Mouse (Mus musculus) ES-E14 (cell line): ENCODE results near the gene Gm11627. TPM values are rescaled to one million over a fixed set of nuclear protein-coding genes. Genes with fewer than 3 reads are reported as not detected.

Experiments used
- DNase-seq: peaks from one replicate; pipeline ENCODE4 v3.0.0-alpha.2; 2013; ENCODE audit warnings: low read depth, low spot score
- H3K27ac ChIP-seq: 2 replicates; pipeline ENCODE4 v1.5.1; 2012; ENCODE audit warnings: low read depth, mild to moderate bottlenecking, low read length, moderate library complexity, mixed read lengths; ENCODE audit not compliant: poor library complexity, insufficient read depth, severe bottlenecking
- H3K36me3 ChIP-seq: 2 replicates; pipeline ENCODE4 v1.6.1; 2012; ENCODE audit warnings: mild to moderate bottlenecking, low read length, moderate library complexity, mixed read lengths; ENCODE audit not compliant: control insufficient read depth, poor library complexity, insufficient read depth, severe bottlenecking
- H3K4me1 ChIP-seq, 2 experiments: fragments of 150-350 bp in 1 of 2; sonication (generic) in 1 of 2; 2 replicates each; pipeline ENCODE4 v1.6.1; 2012; ENCODE audit warnings: low read length in 2 of 2, mild to moderate bottlenecking in 1 of 2, mixed read lengths in 1 of 2; ENCODE audit not compliant: control insufficient read depth in 2 of 2, insufficient read depth in 2 of 2, poor library complexity in 1 of 2
- H3K4me3 ChIP-seq, 2 experiments: fragments of 150-350 bp in 1 of 2; sonication (generic) in 1 of 2; 2 replicates each; pipeline ENCODE4 v1.5.1; 2012; ENCODE audit warnings: low read length in 2 of 2, low read depth in 1 of 2, mild to moderate bottlenecking in 1 of 2, mixed read lengths in 1 of 2; ENCODE audit not compliant: insufficient read depth in 1 of 2, poor library complexity in 1 of 2, severe bottlenecking in 1 of 2
- H3K9ac ChIP-seq: 2 replicates; pipeline ENCODE4 v1.6.1; 2012; ENCODE audit warnings: low read depth, mild to moderate bottlenecking, low read length, mixed read lengths; ENCODE audit not compliant: poor library complexity, insufficient read depth, severe bottlenecking
- H3K9me3 ChIP-seq: fragments of 150-350 bp; sonication (generic); 2 replicates; pipeline ENCODE4 v1.6.1; 2012; ENCODE audit warnings: low read depth, mild to moderate bottlenecking, low read length; ENCODE audit not compliant: control insufficient read depth, insufficient read depth
- CHD2 ChIP-seq: IDR thresholded peaks from 2 replicates; pipeline ENCODE4 v1.6.1; 2014; ENCODE audit warnings: mild to moderate bottlenecking, low read depth, low read length, inconsistent platforms
- HCFC1 ChIP-seq: IDR thresholded peaks from 2 replicates; pipeline ENCODE4 v1.6.1; 2012; ENCODE audit warnings: low read length, inconsistent platforms, borderline replicate concordance; ENCODE audit not compliant: insufficient read depth
- MAFK ChIP-seq: IDR thresholded peaks from 2 replicates; pipeline ENCODE4 v1.6.1; 2014; ENCODE audit warnings: mild to moderate bottlenecking, low read depth, low read length, inconsistent platforms; ENCODE audit not compliant: insufficient read depth
- ZC3H11A ChIP-seq: IDR thresholded peaks from 2 replicates; pipeline ENCODE4 v1.6.1; 2012; ENCODE audit warnings: low read depth, mild to moderate bottlenecking, inconsistent platforms, low read length, borderline replicate concordance
- ZNF384 ChIP-seq: IDR thresholded peaks from 2 replicates; pipeline ENCODE4 v1.6.1; 2012; ENCODE audit warnings: low read depth, low read length, inconsistent platforms
- in situ Hi-C, 2 experiments: fragments of 600-800 bp; cut with MboI; formaldehyde crosslinking; loops; one replicate each; pipeline ENCODE4 v1.15.1; 2025; ENCODE audit warnings: low sequenced_read_pairs in 2 of 2, inconsistent platforms in 1 of 2; ENCODE audit not compliant: unreplicated experiment in 2 of 2
- total RNA-seq: library from RNA; depleted of rRNA; stranded (reverse); fragments of 300-350 nt; gene quantifications from 2 replicates; pipeline ENCODE4 v1.2.3, GENCODE M21; 2012

Gm11627 gene
- total RNA-seq, 1 experiment: 7.5 TPM

DNA sequence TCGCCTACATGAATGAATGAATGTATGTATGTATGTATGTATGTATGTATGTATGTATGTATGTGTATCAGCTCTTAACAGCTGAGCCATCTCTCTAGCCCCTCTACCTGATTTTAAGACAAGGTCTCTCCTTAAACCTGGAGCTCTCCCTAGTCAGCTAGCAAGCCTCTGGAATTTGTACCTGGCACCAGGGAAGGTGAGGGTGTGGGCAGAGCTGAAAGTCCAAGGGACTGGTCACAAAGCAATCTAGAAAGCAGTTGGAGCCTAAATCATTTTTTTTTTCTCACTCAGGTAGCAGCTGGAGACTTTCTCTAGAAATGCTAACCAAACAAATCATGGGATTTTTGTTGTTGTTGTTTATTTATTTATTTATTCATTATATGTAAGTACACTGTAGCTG is 21.9 kb downstream of the Gm11627 start:
- Histone ChIP-seq H3K9me3 (no peaks in the 10 kb centered on the region), H3K27ac (no peak overlapping the region), H3K36me3 (no peaks in the 10 kb centered on the region), H3K9ac (no peak overlapping the region), H3K4me3 (no peak overlapping the region), H3K4me1 (peaks cover 0 to 4% of the 10 kb centered on the region in 2 experiments; a peak in 2 of 4 replicates)
- no peak for DNase-seq
- in situ Hi-C loops: no loop called here
- TF ChIP-seq MAFK (no peak), ZC3H11A (no peak), HCFC1 (no peak), ZNF384 (no peak), CHD2 (no peak)

- H3K4me3 ChIP-seq: peak overlapping the region in 1 of 2 experiments; percentile 81; a peak in 2 of 4 replicates
- no peaks in the 10 kb centered on the region for H3K36me3 ChIP-seq
- in situ Hi-C loops: no loop called here
- H3K9me3 ChIP-seq: no peaks in the 10 kb centered on the region
- peaks cover 0 to 4% of the 10 kb centered on the region in 2 experiments; a peak in 2 of 4 replicates for H3K4me1 ChIP-seq
- TF ChIP-seq CHD2: no peak
- TF ChIP-seq MAFK: no peak
- TF ChIP-seq HCFC1: no peak
- TF ChIP-seq ZC3H11A: no peak
- TF ChIP-seq ZNF384: no peak
- H3K27ac ChIP-seq: no peak overlapping the region
- H3K9ac ChIP-seq: no peak overlapping the region
- no peak for DNase-seq
These were observed 22.6 kb downstream of the Gm11627 start for GRCm38 (mm10) chr11:102556716-102557074.

DNA sequence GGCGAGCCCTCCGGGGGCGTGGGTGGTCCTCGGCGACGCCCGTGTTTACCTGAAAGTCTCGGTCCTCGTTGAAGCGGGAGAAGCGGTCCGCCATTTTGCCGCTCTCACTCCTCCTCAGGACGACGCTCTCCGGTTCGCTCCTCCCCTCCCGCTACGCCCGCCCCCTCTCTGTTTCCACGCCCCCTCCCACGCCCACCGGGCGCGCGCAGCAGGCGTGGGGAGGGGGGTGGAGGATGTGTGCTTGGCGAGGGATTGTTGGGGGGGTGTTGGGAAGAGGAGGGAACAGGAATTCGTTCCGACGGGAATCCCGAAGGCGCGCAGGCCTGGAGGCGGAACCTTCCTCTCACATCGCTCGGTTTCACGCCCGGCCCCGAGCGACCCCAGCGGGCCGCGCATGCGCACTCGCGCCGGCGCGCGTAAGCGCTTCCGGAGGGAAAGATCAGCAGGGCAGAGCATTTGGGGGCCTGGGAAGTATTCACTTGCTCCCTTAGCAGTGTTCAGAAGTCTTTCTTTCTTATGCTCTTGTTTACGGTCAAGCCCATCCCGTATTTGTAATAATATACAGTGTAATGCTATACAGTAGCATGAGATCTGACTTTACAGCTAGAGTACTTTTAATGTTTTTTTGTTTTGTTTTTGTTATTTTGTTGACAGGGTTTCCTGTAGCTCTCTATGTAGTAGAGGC is 23.1 kb downstream of the Gm11627 start, which contains the start of gene Gpatch8:
Gene Gpatch8 (minus strand): TSS at position 362 of the 685 bp plus-strand sequence.
- H3K27ac ChIP-seq: peak within 1 kb of the TSS; percentile 69

GRCm38 (mm10) chr11:102555400-102556030 is 23.7 kb downstream of the Gm11627 start:
- H3K4me3 ChIP-seq: peak overlapping the region; percentile 84 to 86
- DNase-seq: no peak
- H3K4me1 ChIP-seq: peaks cover 0 to 4% of the 10 kb centered on the region in 2 experiments; a peak in 1 of 4 replicates
- H3K9ac ChIP-seq: peak overlapping the region; percentile 93
- peak overlapping the region; percentile 69 for H3K27ac ChIP-seq
- no peaks in the 10 kb centered on the region for H3K9me3 ChIP-seq
- no peak for TF ChIP-seq MAFK
- TF ChIP-seq ZNF384: no peak
- TF ChIP-seq CHD2: no peak
- no peak for TF ChIP-seq HCFC1
- no peak for TF ChIP-seq ZC3H11A
- H3K36me3 ChIP-seq: no peaks in the 10 kb centered on the region
- in situ Hi-C loops: no loop called here

More for the DNA sequence above, 23.1 kb downstream of the Gm11627 start, which contains the start of gene Gpatch8:
- Histone ChIP-seq H3K36me3 (no peaks in the 10 kb centered on the region), H3K9me3 (no peaks in the 10 kb centered on the region), H3K4me3 (peak within 1 kb of the TSS; percentile 84 to 86), H3K9ac (peak within 1 kb of the TSS; percentile 93), H3K4me1 (peaks cover 0 to 4% of the 10 kb centered on the region in 2 experiments; a peak in 1 of 4 replicates)
- no peak for TF ChIP-seq ZC3H11A
- TF ChIP-seq CHD2: peak; percentile 76
- peak; percentile 87 for TF ChIP-seq HCFC1
- no peak for TF ChIP-seq ZNF384
- no peak for TF ChIP-seq MAFK
- peak; percentile 96 for DNase-seq
- in situ Hi-C loops: no loop called here
